Mouse (Mus musculus) CD8-positive naive resting alpha-beta T cell, adult 2 months (primary cell): ENCODE data around the gene Pcnx3.
"Not testable (repeated sequence)": the region's sequence is repeated elsewhere in the genome, so short reads cannot be mapped to it uniquely, and the experiment has no call there.

ENCODE experiments used
- DNase-seq, 2 experiments: peaks; one replicate each; pipeline ENCODE4 v3.0.0; 2022; ENCODE audit warnings: low read depth in 2 of 2, low spot score in 2 of 2

Pcnx3 gene

DNA sequence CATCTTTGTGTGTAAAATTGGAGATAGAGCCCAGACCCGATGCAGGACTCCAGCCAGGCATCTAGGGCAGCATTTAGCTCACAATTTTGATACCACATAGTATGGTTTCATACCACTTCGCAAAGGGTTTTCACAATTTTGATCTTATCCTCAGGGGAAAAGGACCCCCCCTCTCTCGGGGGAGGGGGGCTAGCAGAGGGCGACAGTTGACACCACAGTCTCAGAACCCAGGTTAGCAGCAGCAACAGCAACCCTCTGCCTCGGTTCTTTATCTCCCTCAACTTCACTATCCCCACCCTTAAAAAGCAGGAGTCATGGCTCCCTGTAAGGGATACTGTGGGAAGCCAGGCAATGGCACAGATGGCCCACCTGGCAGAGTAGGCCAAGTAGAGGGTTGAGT is 24.5 kb upstream of the Pcnx3 start:
- no peak for DNase-seq

DNA sequence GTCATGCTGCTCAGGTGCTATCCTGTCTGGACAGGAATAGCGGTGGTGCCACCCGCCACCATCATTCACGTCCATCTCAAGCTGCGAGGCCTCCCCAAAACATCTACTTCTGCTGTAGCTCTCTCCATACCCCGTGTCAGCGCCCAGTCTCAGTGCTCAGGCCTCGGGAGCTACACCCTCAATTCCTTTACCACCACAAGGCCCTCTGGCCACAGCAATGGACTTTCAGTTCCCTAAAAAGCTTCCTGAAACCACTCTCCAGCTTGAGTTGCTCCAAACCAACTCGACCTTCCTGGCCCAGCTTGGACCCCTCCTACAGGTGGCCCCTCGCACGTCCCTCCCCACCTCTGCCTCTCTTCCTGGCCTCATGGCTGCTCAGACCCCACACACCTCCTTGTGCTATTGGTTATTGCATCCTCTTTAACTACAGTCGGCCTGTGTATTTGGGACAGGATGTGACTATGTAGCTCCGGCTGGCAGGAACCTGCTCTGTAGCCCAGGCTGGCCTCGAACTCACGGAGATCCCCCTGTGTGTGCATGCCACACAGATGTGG is 23.3 kb upstream of the Pcnx3 start:
- DNase-seq: no peak

DNA sequence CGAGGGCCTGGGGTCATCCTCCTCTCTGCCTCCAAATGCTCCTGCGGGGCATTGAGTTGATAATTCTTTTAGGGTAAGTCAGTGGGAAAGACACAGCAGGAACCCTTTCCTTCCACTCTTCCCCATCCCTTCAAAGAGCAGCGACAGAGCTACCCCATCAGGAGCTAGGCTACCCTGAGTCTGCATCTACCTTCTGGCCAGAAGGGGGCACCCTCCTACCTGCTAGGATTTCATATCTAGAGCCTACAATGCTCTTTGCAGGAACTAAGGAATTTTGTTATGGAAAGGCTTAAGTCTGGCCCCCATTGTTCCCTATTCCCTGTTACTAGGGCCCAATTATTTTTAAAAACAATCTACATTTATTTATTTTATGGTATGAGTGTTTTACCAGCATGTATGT is 22.5 kb upstream of the Pcnx3 start:
- peak in 1 of 2 experiments; percentile 60 for DNase-seq

DNA sequence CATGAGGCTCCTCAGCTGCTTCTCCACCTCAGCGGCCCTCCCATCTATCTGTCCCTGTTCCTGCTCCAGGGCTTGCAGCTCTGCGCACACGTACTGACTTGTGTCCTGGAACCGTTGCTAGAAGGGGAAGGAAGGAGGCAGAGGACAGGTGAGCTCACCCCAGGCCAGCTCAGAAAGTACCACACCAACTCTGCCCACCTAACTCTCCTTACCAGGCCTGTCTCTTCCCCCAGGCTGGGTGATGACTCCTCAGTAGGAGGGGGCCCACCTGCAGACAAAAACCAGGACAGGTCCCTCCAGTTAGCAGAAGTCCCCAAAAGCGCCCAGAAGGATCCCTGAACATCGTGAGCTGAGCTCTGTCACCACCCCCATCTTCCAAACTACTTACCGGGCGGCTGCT is 21.9 kb upstream of the Pcnx3 start:
- no peak for DNase-seq

DNA sequence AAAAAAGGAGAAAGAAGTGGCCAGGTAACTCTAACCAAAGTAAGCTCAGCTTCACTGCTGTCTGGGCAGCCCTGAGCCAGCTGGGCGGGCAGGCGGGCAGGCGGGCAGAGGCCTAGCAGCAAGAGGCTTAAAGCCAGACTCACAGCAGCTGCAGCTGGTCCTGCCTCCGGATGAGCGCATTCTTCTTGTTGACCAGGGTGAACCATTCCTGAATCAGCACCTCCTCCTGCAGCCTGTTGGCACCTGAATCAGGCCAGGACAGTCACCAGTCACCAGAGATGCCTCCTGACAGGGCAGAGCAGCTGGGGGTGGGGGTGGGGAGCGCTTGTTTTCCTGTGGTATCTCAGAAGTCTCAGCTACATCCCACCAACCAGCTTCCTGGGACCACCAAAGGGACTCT is 21.4 kb upstream of the Pcnx3 start:
- no peak for DNase-seq

DNA sequence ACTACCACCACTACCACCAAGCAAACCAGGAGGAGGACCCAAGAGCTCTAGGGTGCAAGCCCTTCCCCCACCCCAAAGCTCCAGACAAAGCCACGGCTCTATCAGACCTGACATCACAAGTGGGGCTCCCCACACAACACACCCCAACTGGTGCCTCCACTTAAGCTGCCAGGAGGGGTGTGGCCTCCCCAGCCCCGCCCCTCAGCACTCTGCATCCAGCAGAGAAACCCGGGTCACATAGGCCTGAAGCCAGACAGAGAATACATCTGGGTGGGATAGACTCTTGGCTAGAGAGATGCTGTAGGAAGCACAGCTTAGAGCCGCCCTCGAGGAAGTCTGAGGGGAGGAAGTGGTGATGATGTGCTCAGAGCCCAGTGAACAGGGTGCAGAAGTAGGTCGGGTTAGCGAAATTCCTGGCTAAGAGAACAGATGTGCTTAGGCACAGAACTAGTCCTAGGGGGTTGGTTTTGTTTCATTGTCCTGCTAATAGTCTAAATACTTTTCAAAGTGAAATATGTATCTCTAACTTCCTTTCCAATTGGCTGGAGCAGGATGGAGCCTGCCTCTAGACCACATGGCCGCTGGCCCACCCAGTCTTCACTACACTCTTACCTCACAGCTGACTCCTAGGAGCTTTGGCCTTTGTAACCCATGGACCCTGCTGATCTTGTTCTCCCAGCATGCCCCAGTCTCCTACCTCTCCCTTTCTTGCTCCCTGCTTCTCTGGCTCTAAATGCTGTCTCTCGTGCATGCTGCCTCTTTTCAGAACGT is 16.3 kb upstream of the Pcnx3 start:
- DNase-seq: peak in 1 of 2 experiments; percentile 38

DNA sequence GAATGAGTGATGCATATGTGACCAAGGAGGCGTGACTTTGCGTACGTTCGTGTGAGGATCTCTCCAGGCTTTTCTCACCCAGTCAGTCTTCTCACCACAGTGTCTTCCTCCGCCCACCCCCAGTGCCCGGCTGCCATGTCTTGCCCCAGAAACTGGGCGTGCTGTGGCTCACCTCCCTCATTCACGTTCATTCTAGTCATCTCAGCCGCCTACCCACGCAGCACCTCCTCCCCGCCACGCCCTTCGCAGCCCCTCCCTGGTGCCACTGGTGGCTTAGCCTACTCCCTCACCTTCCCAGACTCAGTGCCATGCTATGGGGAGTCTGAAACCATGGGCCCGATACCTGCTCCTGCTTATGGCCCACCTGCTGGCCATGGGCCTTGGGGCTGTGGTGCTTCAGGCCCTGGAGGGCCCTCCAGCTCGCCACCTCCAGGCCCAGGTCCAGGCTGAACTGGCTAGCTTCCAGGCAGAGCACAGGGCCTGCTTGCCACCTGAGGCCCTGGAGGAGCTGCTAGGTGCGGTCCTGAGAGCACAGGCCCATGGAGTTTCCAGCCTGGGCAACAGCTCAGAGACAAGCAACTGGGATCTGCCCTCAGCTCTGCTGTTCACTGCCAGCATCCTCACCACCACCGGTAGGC is 15.6 kb upstream of the Pcnx3 start, which contains the start of gene Kcnk7:
Kcnk7 (plus strand) TSS at position 205 of the 638 bp plus-strand sequence.
- DNase-seq: peak in 1 of 2 experiments; percentile 27

DNA sequence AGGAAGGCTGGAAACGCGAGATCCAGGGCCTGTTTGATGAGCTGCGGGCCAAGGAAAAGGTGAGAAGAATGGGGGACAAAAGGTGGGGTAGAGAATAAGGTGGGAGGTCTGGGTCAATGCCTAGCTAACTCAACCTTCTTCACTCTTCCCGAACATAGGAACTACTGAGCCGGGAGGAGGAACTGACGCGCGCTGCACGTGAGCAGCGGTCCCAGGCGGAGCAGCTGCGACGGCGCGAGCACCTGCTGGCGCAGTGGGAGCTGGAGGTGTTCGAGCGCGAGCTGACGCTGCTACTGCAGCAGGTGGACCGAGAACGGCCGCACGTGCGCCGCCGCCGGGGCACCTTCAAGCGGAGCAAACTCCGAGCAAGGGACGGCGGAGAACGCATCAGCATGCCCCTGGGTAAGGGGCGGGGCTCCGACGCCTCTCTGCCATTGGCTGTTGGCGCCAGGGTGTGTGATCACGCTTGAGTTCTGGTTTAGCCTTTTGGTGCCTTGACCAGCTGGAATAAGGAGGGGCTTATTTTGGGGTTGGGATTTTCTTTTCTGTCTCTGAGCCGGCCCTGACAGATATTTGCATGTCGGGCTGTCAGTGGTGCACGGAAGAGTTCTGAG is 7.2 kb upstream of the Pcnx3 start:
- DNase-seq: no peak

DNA sequence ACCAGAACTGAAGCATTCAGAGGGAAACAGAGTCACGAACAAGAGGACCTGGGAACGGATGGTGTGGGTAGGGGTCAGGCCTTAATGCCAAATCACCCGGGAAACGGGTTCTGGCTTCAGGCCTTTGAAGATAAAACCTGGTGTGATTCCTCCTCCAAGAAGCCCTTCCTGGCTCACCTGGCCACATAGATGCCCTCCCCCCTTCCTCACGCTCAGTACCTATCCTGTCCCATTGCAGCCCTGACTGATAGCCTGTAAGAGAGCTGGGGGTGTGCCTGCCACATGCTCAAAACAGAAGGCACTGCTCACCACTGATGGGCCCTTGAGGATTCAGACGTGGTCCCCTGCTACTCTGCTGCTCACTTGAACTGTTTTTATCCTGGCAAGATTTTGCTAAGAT is 5.1 kb upstream of the Pcnx3 start:
- no peak for DNase-seq

DNA sequence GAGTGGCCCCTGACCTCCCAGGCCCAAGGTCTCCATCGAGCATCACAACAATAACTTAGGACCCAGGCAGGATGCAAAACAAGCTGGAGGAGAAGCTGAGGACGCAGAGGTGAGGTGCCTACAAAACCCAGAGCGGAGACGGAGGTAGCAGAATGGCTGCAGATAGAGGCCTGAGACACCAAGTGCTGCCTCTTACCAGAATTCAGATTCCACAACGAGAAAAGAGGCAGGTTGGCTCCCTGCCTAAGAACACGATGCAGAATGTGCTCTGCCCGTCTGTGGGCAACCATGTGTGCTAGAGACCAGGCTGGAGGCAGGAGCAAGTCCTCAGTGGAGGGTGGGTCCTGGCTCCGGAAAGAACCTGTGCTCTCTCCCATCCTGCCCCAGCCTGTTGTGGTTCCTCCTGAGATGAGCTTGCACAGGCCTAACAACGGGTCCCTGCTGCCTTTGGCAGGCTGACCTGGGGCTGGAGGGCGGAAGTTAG is 4.2 kb upstream of the Pcnx3 start:
- no peak for DNase-seq

DNA sequence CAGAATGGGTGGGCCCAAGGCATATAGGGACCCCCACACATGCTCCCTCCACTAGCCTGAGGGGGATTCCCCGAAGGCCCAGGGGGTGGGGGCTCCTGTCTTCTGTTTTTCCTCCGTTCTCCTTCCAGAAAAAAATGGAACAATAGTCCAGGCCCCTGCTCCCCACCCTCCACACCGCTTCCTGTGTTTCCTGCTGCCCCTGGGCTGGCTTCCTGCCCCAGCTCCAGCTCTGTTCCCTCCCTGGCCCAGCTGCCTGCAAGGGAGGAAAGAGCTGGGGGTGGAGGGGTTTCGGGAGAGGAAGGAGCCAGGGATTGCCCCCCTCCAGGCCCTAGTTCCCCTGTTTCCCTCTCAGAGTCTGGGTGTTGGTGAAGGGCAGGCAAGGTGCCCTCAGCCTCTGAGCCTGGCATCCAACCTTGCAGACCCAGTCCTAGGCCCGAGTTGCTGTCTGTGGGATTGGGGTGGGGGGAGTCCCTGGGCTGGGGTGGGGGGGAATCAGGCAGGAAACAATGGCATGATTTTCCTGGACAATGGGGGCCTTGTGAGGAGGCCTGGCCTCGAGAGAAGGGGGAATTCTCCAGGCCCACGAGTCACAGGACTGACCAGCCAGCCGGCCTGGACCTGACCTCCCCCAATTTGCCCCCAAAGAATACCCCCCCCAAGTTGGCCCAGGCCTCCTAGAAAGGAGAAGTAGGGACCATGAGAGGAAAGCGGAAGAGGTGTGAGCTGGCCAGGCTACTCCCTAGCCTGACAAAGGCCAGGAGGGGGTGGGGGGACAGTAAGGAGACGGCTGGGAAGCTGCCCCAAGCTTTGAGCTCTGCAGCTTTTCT is 3.6 kb upstream of the Pcnx3 start:
- DNase-seq: no peak

DNA sequence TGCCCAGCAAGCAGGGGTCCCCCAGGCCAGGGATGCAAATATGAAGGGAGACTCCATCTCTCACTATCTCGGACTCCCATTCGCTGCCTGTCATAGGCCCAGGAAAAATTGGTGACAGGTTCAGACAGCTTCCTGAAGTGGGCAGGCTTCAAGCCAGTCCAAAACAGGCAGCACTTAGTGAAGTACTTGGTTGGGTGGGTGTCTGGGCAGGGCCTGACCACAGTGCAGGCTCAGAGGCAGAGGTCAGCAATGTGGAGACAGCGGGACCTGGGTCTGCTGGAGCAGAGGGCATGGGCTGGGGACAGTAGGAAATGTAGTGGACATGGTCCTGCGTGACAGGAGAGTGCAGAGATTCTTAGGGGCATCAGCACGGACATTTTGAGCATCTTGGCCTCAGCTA is 2.9 kb upstream of the Pcnx3 start:
- DNase-seq: no peak

DNA sequence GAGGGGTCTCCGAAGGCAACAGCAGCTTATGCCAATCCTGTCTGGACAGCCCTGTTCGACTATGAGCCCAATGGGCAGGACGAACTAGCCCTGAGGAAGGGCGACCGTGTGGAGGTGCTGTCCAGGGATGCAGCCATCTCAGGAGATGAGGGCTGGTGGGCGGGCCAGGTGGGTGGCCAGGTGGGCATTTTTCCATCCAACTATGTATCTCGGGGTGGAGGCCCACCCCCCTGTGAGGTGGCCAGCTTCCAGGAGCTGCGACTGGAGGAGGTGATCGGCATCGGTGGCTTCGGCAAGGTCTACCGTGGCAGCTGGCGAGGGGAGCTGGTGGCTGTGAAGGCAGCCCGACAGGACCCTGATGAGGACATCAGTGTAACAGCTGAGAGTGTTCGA is 1.6 kb upstream of the Pcnx3 start:
- no peak for DNase-seq

DNA sequence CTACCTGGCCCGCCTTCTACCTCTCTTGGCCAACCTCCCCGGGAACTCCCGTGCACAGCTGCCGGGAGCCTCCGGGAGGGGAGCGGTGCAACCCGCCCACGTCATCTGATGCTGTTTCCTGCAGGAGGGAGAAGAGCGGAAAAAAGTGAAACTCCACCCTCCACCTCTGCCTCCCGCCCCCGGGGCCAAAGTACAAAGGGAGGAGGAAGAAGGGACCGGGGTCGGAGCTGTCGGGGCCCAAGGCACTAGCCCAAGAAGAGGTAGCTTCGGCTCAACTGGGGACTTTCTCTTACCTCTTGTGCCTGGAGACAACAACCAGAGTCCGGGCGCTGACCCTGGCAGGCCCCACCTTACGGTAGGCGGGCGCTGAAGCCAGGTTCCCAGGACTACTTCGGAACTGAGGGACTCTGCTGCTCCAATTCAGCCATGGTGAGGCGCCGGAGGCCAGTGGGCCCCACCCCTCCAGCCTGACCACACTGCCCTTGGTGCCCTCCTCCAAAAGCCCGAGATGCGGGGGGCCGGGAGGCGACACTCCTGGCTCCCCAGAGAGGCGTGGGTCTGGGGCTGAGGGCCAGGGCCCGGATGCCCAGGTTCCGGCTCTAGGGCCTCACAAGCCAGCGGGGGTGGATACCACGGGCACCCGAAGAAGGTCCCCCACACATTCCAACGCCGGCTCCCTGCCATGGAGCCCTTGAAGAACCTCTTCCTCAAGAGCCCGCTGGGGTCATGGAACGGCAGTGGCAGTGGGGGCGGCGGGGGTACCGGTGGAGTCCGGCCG is 1.0 kb upstream of the Pcnx3 start:
- DNase-seq: peak; percentile 70 to 74

DNA sequence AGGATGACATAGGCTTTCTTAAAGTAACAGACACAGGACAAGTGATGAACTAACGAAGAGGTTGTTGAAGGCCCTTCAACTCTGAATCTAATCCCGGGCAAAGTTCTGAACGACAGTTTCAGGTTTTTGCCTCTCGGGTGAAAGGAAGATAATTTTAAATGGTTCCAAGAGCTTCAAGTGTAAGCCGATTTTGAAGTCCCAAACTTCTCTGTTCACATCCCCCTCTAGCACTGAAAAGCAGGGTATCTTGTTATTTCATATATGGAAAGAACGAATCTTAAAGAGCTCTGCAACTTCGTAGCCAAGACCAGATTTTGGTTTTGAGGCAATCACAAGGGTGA is 350 bp upstream of the Pcnx3 start:
- no peak for DNase-seq

DNA sequence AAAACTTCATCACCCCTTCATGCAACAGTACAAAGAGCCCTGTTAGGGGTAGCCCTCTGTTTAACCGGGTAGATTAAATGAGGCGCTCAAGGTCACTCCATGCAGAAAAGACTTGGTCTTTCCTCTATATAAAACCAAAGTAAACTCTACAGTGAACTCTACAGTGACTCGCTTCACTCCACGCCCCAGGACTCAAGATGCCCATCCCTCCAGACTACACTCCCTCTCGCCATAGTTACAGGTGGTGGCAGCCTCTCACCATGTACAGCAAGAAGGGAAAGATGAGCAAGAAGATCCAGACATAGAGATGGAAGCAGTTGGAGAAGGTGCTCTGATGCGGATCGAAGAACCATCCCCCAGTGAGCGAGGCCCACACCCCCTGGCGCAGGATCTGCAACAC is 970 bp downstream of the Pcnx3 start:
- DNase-seq: no peak

DNA sequence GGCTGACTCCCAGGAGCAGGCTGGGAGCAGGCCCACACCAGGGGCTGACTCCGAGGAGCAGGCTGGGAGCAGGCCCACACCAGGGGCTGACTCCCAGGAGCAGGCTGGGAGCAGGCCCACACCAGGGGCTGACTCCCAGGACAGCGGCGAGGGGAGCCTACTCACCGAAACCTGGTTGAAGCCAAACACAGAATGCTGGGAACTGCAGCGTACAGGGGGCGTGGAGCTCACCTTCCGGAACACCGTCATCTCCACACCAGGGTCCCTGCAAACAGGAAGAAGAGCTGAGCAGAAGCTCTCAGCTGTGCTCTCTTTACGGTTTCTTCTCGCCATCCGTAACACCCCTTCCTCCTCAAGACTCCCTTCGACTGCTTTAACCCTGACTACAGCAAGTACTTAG is 1.8 kb downstream of the Pcnx3 start:
- DNase-seq: not testable (repeated sequence)

DNA sequence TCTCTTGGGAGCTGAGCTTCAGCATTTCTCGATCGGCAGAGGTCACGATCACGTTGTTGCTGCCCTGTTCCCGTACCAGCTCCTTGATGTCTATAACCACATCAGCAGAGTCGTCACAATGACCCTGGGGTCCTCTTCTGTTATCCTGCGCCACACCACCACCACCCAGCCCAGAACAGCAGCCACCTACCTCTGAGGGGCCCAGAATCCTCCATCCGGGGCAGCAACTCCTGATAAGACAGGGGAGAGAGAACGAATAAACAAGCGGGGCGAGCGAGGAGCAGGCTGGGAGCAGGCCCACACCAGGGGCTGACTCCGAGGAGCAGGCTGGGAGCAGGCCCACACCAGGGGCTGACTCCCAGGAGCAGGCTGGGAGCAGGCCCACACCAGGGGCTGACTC is 2.3 kb downstream of the Pcnx3 start:
- no peak for DNase-seq

DNA sequence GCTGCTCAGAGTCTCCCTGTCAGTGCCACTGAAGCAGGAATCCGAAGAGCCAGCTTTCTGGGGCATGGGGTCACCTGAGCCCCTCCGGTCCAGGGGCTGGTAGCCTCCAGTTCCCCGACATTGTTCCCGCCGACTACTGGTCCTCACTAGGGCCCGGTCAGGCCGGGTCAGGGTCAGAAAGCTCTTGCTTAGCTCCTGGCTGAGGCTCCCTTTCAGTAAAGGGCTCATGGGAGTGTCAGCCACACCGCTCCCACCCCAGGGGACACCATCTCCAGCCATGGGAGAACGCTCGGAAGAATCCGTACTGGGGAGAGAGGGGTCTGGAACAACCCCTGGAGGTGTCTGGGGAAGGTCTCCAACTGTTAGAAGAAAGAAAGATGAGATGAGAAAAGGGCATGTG is 2.8 kb downstream of the Pcnx3 start:
- DNase-seq: no peak

DNA sequence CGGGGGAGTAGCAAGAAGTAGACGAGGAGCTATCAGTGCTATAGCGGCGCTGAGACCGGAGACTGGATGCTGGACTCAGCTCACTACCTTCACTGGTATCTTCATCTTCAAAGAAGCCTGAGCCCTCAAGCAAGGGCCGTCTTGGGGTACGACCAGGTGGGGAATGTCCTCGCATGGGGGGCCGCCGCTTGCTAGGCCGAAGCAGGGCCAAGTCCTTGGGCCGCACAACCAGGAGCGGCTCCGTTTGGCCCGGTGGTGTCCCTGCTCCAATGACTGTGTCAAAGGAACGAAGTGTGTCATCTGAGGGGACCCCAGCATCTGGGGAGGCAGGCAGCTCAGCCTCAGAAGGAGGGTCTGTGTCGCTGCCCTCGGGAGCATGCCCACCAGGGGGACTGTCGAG is 3.3 kb downstream of the Pcnx3 start:
- no peak for DNase-seq
